Mouse (Mus musculus) c-Kit-positive CD71-negative TER-119-negative erythroid progenitor cells, embryonic 14.5 days (primary cell): Measurements from ENCODE around the gene Ctla2a.
A peak's percentile ranks its signal among the peaks of the same experiment; 100 is the strongest.
"Not testable (repeated sequence)": the region's sequence is repeated elsewhere in the genome, so short reads cannot be mapped to it uniquely, and the experiment has no call there.

Experiments used
- DNase-seq: peaks from one replicate; pipeline ENCODE4 v3.0.0-alpha.2; 2013; ENCODE audit warnings: low read depth

The Ctla2a gene

GRCm38 (mm10) chr13:60936500-60936901 is at the start of gene Ctla2a, which contains the start of gene Gm49391:
Gene Ctla2a, minus strand, starts transcription at chr13:60936625.
Gene Gm49391, minus strand, starts transcription at chr13:60936571.
- peak; percentile 69 for DNase-seq

- not testable (repeated sequence) for DNase-seq
Measured at GRCm38 (mm10) chr13:60972319-60972718, 35.9 kb upstream of the Ctla2a start.

GRCm38 (mm10) chr13:60963985-60964384 is 27.6 kb upstream of the Ctla2a start:
- DNase-seq: not testable (repeated sequence)

- no peak for DNase-seq
Measured at GRCm38 (mm10) chr13:60961706-60962105, 25.3 kb upstream of the Ctla2a start.

GRCm38 (mm10) chr13:60941884-60942283 is 5.5 kb upstream of the Ctla2a start, which contains the start of gene Tpbpa:
Gene Tpbpa, minus strand, starts transcription at chr13:60941984.
- not testable (repeated sequence) for DNase-seq

GRCm38 (mm10) chr13:60935490-60935889 is 935 bp downstream of the Ctla2a start, which contains the start of gene Gm49393:
Gene Gm49393, minus strand, starts transcription at chr13:60935590.
- not testable (repeated sequence) for DNase-seq

- not testable (repeated sequence) for DNase-seq
Measured at GRCm38 (mm10) chr13:60904780-60905179, 31.6 kb downstream of the Ctla2a start, which contains the start of gene Tpbpb. Gene Tpbpb, minus strand, starts transcription at chr13:60904880.

- peak; percentile 60 for DNase-seq
Measured at GRCm38 (mm10) chr13:60897328-60897727, 39.1 kb downstream of the Ctla2a start, which contains the start of gene Ctla2b. Gene Ctla2b, minus strand, starts transcription at chr13:60897447.

GRCm38 (mm10) chr13:60896794-60897193 is 39.6 kb downstream of the Ctla2a start, which contains the start of gene Gm49392:
Gene Gm49392, minus strand, starts transcription at chr13:60896894.
- DNase-seq: not testable (repeated sequence)

- no peak for DNase-seq
Measured at GRCm38 (mm10) chr13:60895406-60896160, 40.8 kb downstream of the Ctla2a start.

- no peak for DNase-seq
Measured at GRCm38 (mm10) chr13:60892301-60892700, 44.1 kb downstream of the Ctla2a start.
